Mouse (Mus musculus) intestine, embryonic 14.5 days (tissue): ENCODE results near the gene Slc16a12. TPM values are rescaled to one million over a fixed set of nuclear protein-coding genes. Genes with fewer than 3 reads are reported as not detected.
A peak's percentile ranks its signal among the peaks of the same experiment; 100 is the strongest.
"Not testable (repeated sequence)": the region's sequence is repeated elsewhere in the genome, so short reads cannot be mapped to it uniquely, and the experiment has no call there.

Source experiments
- ATAC-seq: fragments of 200-750 bp; cut with Nextera tagmentation; replicated peaks from 2 replicates; pipeline ENCODE4 v1.8.0; 2017; ENCODE audit warnings: low read depth, moderate number of reproducible peaks, moderate TSS enrichment, moderate library complexity; ENCODE audit not compliant: low FRiP score, low TSS enrichment
- DNase-seq: peaks from one replicate; pipeline ENCODE4 v3.0.0-alpha.2; 2018; ENCODE audit warnings: low spot score
- H3K27ac ChIP-seq: fragments of 300-500 bp; sonication (generic); 2 replicates; pipeline ENCODE4 v1.5.1; 2014; ENCODE audit warnings: low read depth, mild to moderate bottlenecking, control low read depth
- H3K27me3 ChIP-seq: fragments of 300-500 bp; sonication (generic); replicated peaks from 2 replicates; pipeline ENCODE4 v1.6.1; 2014; ENCODE audit warnings: low read length, control low read depth; ENCODE audit not compliant: control insufficient read depth, insufficient read depth
- H3K36me3 ChIP-seq: fragments of 300-500 bp; sonication (generic); 2 replicates; pipeline ENCODE4 v1.6.1; 2014; ENCODE audit warnings: low read length, control low read depth; ENCODE audit not compliant: control insufficient read depth, insufficient read depth
- H3K4me1 ChIP-seq: fragments of 300-500 bp; sonication (generic); replicated peaks from 2 replicates; pipeline ENCODE4 v1.6.1; 2014; ENCODE audit warnings: low read length, control low read depth, mixed read lengths; ENCODE audit not compliant: control insufficient read depth, insufficient read depth
- H3K4me2 ChIP-seq: fragments of 300-500 bp; sonication (generic); 2 replicates; pipeline ENCODE4 v1.6.1; 2014; ENCODE audit warnings: low read length
- H3K4me3 ChIP-seq: fragments of 300-500 bp; sonication (generic); 2 replicates; pipeline ENCODE4 v1.5.1; 2014; ENCODE audit warnings: low read depth, low read length, control low read depth, mixed read lengths
- H3K9ac ChIP-seq: fragments of 300-500 bp; sonication (generic); 2 replicates; pipeline ENCODE4 v1.6.1; 2014; ENCODE audit warnings: mild to moderate bottlenecking, low read length
- H3K9me3 ChIP-seq: fragments of 300-500 bp; sonication (generic); 2 replicates; pipeline ENCODE4 v1.6.1; 2016; ENCODE audit warnings: low read length, control low read depth; ENCODE audit not compliant: control insufficient read depth
- WGBS: fragments of 180-500 bp; shearing (Covaris S2); extraction: QIAGEN DNeasy Blood & Tissue Kit; methylation state at CpG from one replicate; pipeline ENCODE4 v1.1.7; 2014; 5-methylcytosine and 5-hydroxymethylcytosine counted together
- polyA plus RNA-seq: library from polyadenylated mRNA; unstranded; fragments of >200 nt; fragmentation: Nextera tagmentation; extraction: Ambion mirVana; gene quantifications from 2 replicates; pipeline ENCODE4 v1.2.1, GENCODE M21; 2014

Slc16a12 gene
- polyA plus RNA-seq, 1 experiment from 2014 or later, result 5.1 TPM

- no peak overlapping the region for H3K4me3 ChIP-seq
- ATAC-seq (no peak), DNase-seq (no peak)
- no peak overlapping the region for H3K4me2 ChIP-seq
- H3K9ac ChIP-seq, result no peak overlapping the region
- H3K36me3 ChIP-seq, result no peaks in the 10 kb centered on the region
- peaks cover 4% of the 10 kb centered on the region; the same call in 1 of the 2 replicates for H3K4me1 ChIP-seq
- H3K27me3 ChIP-seq, result no peaks in the 10 kb centered on the region
- H3K9me3 ChIP-seq, result no peaks in the 10 kb centered on the region
- 84% methylated on average over 7 of the region's 7 CpGs for WGBS
- H3K27ac ChIP-seq, result no peak overlapping the region
These were observed 9.6 kb upstream of the Slc16a12 start for GRCm38 (mm10) chr19:34756561-34757240.

DNA sequence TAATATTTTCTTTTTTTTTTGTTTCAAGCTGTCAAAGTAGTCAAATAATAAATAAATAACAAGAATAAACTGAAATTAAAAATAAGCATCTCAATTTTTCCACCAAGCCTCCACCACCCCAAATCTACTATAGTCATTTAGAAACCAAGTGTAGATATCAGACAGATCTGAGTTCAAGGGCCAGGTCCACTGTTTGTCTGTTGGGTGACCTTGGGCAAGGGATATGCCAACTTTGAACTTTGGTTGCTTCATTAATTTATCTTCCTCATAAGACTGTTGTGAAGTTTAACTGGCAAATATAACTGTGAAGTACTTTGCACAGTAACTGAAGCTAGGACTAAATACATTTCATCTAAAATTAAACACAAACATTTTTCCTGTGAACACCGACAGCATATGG lies 8.6 kb upstream of the Slc16a12 start:
- H3K27ac ChIP-seq, result no peak overlapping the region
- no peak overlapping the region for H3K9ac ChIP-seq
- no peaks in the 10 kb centered on the region for H3K9me3 ChIP-seq
- no peaks in the 10 kb centered on the region for H3K36me3 ChIP-seq
- 48% methylated on average over 1 of the region's 1 CpGs for WGBS
- no peak overlapping the region for H3K4me3 ChIP-seq
- ATAC-seq (no peak), DNase-seq (no peak)
- H3K4me2 ChIP-seq, result no peak overlapping the region
- H3K4me1 ChIP-seq, result peaks cover 4% of the 10 kb centered on the region; the same call in 1 of the 2 replicates
- no peaks in the 10 kb centered on the region for H3K27me3 ChIP-seq

DNA sequence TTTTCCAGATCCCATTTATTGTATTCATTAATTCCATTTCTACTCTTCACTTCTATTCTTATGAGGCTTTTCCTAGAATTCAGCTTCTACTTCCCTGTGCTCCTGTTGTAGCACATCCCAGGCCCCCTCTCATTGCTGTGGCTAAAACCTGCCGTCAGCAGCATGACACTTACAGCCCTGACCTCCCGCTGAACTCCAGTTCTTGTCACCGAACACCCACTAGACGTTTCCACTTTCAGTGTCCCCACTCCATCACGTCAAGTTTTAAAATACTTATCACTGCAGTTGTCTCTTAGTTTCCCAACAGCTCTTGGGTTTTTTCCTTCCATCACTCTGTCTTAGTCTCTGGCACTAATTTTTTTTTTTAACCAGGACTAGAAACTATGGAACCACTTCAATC lies 6.2 kb upstream of the Slc16a12 start:
- Histone ChIP-seq H3K27me3 (no peaks in the 10 kb centered on the region), H3K9ac (no peak overlapping the region), H3K9me3 (no peaks in the 10 kb centered on the region), H3K27ac (no peak overlapping the region), H3K4me2 (no peak overlapping the region), H3K4me1 (peaks cover 4% of the 10 kb centered on the region; the same call in 1 of the 2 replicates), H3K36me3 (no peaks in the 10 kb centered on the region), H3K4me3 (no peak overlapping the region)
- DNase-seq, result no peak
- ATAC-seq, result no peak
- WGBS, result 30% methylated on average over 5 of the region's 5 CpGs

DNA sequence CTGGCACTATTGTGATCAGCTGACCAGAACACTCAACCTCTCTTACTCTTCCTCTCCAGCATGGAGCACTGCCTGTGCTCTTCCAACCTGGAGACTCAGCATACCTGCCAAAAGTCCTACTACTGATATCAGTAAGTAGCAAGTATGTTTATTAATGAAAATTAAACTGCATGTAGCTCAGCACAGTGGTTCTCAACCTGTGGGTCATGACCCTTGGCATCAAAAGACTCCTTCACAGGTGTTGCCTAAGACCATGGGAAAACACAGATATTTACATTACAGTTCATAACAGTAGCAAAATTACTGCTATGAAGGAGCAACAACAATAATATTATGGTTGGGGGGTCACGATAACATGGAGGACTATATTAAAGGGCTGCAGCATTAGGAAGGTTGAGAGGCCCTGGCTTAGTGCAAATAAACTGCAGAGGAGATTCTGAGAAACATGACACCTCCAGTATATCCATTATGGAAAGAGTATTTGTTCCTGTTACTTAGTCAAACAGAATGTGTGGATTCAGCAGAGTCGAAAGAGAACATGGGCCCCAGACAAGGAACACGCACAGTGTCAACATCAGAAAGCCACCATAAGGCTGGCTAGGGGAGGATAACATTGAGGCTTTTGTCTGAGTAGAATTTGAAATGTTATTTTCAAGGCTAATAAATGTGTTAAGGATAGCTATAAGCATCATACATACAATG lies 5.5 kb upstream of the Slc16a12 start:
- no peak overlapping the region for H3K4me3 ChIP-seq
- no peak overlapping the region for H3K9ac ChIP-seq
- WGBS, result 54% methylated on average over 3 of the region's 3 CpGs
- H3K27ac ChIP-seq, result no peak overlapping the region
- H3K9me3 ChIP-seq, result no peaks in the 10 kb centered on the region
- 0 out of 2 replicates have a peak, but pooled peaks cover 2% of the 10 kb centered on the region for H3K27me3 ChIP-seq
- ATAC-seq (no peak), DNase-seq (no peak)
- H3K36me3 ChIP-seq, result no peaks in the 10 kb centered on the region
- peaks cover 4% of the 10 kb centered on the region; the same call in 1 of the 2 replicates for H3K4me1 ChIP-seq
- no peak overlapping the region for H3K4me2 ChIP-seq

- Histone ChIP-seq H3K9me3 (no peaks in the 10 kb centered on the region), H3K4me1 (peaks cover 4% of the 10 kb centered on the region; the same call in 1 of the 2 replicates), H3K4me3 (no peak overlapping the region), H3K4me2 (no peak overlapping the region), H3K9ac (no peak overlapping the region), H3K36me3 (no peaks in the 10 kb centered on the region), H3K27me3 (peaks cover 10% of the 10 kb centered on the region), H3K27ac (no peak overlapping the region)
- no peak for ATAC-seq
- peak; percentile 50 for DNase-seq
- 81% methylated on average over 4 of the region's 4 CpGs for WGBS
These were observed 4.1 kb upstream of the Slc16a12 start for GRCm38 (mm10) chr19:34751150-34751549.

DNA sequence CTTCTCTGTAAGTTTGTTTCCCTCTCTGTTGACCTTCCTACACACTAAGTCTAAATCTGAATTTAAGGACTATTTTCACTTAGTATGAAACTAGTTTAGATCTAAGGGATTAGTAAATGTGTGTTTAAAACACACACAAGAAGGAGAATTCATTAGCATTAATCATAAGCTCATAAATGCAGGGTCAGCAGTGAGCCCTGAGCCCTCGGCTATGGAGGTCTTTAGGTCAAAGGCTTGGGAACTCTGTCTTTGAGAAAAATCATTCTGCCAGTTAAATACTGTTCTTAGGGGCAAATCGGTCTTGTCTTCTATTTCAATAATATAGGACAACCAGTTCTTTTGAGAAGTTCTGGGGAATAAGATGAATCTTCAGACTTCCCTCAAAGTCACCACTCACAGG lies 1.9 kb upstream of the Slc16a12 start:
- Histone ChIP-seq H3K4me1 (peaks cover 4% of the 10 kb centered on the region; the same call in 1 of the 2 replicates), H3K9me3 (no peaks in the 10 kb centered on the region), H3K27ac (no peak overlapping the region), H3K4me2 (no peak overlapping the region), H3K27me3 (peaks cover 14% of the 10 kb centered on the region), H3K9ac (no peak overlapping the region), H3K36me3 (no peaks in the 10 kb centered on the region), H3K4me3 (no peak overlapping the region)
- DNase-seq, result peak; percentile 12
- 64% methylated on average over 2 of the region's 2 CpGs for WGBS
- ATAC-seq, result no peak

- not testable (repeated sequence) for H3K4me1 ChIP-seq, H3K9ac ChIP-seq, H3K36me3 ChIP-seq, ATAC-seq, H3K27ac ChIP-seq, H3K9me3 ChIP-seq, H3K4me2 ChIP-seq, DNase-seq, H3K4me3 ChIP-seq
- peaks cover 14% of the 10 kb centered on the region for H3K27me3 ChIP-seq
- 95% methylated on average over 6 of the region's 6 CpGs for WGBS
These were observed 880 bp upstream of the Slc16a12 start for GRCm38 (mm10) chr19:34747969-34748368.

GRCm38 (mm10) chr19:34746201-34746600 lies 888 bp downstream of the Slc16a12 start:
- WGBS, result 16% methylated on average over 9 of the region's 9 CpGs
- H3K4me1 ChIP-seq, result no peaks in the 10 kb centered on the region; the same call in 1 of the 2 replicates
- peak overlapping the region; percentile 92 for H3K4me2 ChIP-seq
- no peaks in the 10 kb centered on the region for H3K9me3 ChIP-seq
- H3K36me3 ChIP-seq, result no peaks in the 10 kb centered on the region
- H3K27ac ChIP-seq, result no peak overlapping the region
- no peak overlapping the region for H3K9ac ChIP-seq
- H3K4me3 ChIP-seq, result peak overlapping the region; percentile 63
- ATAC-seq (no peak), DNase-seq (no peak)
- H3K27me3 ChIP-seq, result peaks cover 14% of the 10 kb centered on the region
